Mouse (Mus musculus) T-helper 17 cell (primary cell): ENCODE measurements around the gene Lin7c.

Experiments used
- in situ Hi-C, 2 experiments: fragments of 300-600 bp; cut with MboI, MseI; formaldehyde crosslinking; loops; 1 replicate in 1 of 2; 2 replicates in 1 of 2; pipeline ENCODE4 v1.15.1; 2025; ENCODE audit warnings: high pct_unique_total_duplicates in 2 of 2

The Lin7c gene

DNA sequence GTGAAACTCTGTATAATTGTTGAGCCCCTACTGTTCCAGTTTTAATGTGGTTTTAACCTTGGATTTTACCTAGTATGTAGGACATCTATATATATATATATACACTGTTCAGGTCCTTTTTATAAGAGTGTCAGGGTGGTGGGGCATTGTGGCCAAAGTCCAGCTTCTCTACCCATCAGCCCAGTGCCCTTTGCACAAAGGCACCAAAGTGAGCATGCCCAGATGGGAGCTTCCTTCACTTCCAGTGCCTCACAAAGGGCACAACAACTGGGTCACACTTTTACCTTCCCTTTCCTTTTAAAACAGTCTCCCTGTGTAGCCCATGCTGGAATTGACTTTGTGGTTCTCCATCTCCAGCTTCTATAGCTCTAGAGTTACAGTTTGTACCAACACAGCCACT is 23.9 kb downstream of the Lin7c start:
- in situ Hi-C loops = loop anchor here in 1 of 2 experiments (25.0 kb wide), 1 partner anchor 1148 kb away; no protein-coding TSS in a partner anchor

DNA sequence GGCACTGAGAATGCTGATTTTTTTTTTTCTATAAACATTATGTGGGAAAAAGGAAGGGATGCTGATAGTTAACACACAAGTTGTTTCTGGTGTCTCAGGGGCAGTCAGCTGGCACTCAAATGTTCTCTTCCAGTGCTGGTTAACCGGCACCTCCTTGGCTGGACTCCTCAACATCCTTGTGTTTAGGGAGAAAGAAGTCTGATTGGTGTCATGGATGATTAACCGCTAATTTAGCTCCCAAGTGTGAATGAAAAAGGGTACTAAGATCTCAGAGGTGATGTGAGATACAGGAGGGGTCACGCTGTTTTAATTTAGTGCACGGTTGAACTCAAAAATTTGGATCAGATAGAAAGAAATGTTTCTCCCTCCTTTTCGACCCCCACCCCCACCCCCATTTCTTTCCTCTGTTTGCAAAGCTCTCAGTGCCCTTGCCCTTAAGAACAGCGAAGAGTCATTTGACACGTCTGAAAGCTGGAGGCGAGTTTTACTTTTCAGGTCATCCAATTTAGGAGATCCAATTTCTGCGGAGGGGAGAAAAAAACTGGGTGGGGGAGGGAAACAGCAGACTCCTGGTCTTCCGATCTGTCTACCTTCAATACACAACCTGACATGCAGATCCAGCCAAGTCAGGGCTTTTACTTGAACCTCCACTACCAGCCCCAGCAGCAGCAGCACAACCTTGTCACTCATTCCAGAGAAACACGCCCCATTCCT is 26.3 kb downstream of the Lin7c start:
- in situ Hi-C loops = loop anchor here in 1 of 2 experiments (5.0 to 25.0 kb wide), 2 partner anchors 100 to 1145 kb away; partner anchors contain the start of gene Ccdc34

DNA sequence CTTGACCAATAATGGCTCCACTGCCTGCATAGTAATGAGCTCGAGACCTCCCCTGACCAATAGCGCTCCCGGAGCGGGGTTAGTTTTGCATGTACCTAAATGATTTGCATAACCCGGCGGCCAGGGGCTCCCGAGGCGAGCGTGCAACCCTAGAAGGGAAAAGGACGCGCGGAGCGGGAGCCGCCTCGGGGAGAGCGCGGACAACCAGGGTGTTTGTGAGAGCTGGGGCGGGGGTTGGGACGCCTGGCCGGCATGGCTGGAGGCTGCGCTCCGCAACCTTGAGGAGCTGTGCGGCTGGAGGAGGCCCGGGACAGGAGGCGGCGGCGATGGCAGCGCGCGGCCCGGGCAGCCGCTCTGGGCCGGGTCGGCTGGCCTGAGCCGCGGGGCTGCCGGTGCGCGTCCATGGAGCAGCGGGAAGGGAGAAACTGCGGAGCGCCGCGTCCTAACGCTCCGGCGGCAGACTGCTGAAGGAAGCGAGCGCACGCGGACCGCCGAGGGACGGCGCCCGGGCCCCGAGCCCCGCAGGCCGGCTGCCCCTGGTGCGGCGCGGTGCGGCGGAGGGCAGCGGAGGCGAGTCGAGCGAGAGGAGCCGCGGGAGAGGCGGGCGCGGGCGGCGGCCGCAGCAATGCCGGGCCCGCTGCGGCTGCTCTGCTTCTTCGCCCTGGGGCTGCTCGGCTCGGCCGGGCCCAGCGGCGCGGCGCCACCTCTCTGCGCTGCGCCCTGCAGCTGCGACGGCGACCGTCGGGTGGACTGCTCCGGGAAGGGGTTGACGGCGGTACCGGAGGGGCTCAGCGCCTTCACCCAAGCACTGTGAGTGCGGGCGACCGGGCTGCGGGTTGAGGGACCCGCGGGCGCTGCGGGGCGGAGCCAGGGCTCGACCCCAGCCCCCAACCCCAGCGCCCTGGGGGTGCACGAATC is 27.1 kb downstream of the Lin7c start, which contains the start of gene Lgr4:
Gene Lgr4, plus strand, starts transcription at position 152 of the 918 bp plus-strand sequence.
- in situ Hi-C loops = loop anchor here in 1 of 2 experiments (5.0 to 25.0 kb wide), 2 partner anchors 100 to 1145 kb away; partner anchors contain the start of gene Ccdc34

DNA sequence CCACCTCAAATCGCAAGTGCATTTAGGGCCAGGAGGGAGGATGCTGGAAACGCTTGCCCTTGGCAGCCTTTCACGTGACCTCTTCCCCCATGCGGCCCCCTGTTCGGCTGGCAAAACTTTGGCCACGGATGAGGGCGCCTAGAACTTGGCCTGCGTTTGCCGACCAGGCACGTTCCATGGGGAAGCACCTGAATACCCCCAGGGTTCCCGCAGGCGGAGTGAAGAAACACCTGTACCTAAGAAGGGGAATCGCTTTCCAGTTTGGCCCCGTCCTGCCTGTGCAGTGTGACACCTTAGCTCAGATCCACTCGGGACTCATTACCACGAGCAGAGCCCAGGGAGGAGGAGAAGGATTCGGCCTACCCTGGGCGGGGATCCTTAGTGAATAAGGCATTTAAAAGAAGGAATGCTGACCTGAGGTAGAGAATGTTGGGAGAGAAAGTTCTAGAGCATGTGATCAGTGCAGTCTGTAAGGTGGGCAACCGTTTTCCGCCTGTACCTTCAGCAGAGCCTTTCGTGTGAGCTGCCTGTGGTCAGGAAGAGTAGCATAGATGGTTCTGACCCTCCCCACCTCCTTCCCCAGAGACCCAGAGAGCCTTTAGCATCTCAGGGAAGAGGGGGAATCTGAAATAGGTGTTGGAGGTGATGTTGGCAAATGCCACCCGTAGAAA is 28.1 kb downstream of the Lin7c start:
- in situ Hi-C loops = loop anchor here in 1 of 2 experiments (5.0 to 25.0 kb wide), 2 partner anchors 99 to 1144 kb away; partner anchors contain the start of gene Ccdc34

DNA sequence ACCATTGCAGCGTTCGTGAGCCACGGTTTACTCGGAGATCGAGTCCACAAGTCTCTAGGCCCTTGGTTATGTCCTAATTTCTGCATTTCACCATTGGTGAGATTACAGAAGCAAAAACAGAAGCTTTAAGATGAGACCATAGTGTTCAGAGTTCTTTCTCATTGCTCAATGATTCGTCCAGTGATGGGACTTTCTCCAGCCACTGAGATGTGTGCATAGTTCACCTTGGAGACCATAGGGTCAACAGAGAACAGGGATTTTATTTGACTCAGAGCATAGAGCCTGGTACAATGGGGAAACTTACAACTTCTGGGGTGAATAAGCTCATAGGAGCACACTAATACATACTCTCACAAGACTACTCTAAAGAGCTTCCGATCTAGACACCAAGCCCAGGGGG is 29.8 kb downstream of the Lin7c start:
- in situ Hi-C loops = loop anchor here (5.0 to 25.0 kb wide), 2 partner anchors 97 to 1142 kb away; partner anchors contain the start of gene Ccdc34 (in 1 of the 2)

DNA sequence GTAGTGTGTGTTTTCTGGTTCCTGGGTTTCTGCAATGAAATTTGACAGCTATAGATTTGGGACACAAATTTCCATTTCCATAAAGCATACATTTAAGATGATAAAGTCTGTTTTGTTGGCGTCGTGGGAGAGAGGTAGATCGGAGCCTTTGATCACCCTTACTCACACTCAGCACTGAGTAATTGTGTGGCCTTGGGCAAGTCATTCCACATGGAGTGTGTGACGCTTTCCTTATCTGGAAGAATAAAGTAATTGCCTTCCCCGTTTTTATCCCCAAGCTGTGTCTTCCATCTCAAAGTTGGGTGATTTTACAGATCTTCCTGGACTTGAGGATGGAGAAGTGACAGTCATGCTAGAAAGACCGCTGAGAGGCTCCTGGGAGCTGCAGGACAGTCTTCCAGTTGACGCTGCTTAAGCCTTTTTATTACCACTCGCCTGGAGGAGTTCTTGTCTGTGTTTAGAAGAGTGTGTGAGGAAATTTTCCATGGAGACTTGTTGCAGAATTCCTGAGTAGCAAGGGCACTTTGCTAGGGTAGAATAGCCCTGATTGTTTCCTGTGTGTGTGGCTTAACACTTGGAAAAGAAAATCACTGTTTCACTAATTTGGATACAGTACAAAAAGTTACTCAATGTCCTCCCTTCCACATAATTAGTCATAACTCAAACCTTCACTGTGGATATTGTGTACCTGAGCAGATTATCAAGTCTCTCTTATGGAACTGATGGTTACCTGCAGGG is 30.8 kb downstream of the Lin7c start:
- in situ Hi-C loops = loop anchor here (5.0 to 25.0 kb wide), 2 partner anchors 96 to 1141 kb away; partner anchors contain the start of gene Ccdc34 (in 1 of the 2)

DNA sequence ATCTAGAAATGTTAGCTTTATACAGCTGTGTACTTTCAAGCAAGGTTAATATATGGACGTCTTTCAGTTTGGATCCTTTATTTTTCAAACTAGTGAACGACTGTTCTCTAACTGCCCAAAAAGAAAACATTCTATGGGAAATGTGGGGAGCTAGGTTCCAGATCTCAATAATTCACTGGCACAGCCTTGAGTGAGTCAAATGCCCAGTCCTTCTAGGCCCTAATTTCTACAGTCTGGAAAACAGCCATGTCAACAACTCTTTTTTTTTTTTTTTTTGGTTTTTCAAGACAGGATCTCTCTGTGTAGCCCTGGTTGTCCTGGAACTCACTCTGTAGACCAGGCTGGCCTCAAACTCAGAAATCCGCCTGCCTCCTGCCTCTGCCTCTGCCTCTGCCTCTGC is 31.7 kb downstream of the Lin7c start:
- in situ Hi-C loops = loop anchor here (5.0 to 25.0 kb wide), 2 partner anchors 95 to 1140 kb away; partner anchors contain the start of gene Ccdc34 (in 1 of the 2)

DNA sequence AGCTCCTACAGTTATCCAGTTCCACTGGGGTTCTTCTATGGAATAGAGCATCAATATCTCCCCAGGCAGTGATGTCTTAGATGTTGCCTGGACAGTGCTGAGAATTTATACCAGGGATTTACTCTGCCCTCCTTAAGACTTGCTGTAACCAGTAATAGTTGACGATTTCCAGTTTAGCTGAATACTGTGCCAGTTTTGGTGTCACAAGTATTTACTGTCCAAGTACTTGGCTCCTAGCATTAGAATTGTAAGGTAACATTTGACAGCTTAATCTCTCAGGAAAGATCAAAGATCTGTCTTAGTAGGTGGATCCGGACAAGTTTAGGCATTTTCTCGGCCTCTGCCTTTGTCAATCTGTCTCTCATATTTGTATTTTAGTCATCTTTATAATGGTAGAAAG is 32.4 kb downstream of the Lin7c start:
- in situ Hi-C loops = loop anchor here (5.0 to 25.0 kb wide), 2 partner anchors 94 to 1139 kb away; partner anchors contain the start of gene Ccdc34 (in 1 of the 2)

DNA sequence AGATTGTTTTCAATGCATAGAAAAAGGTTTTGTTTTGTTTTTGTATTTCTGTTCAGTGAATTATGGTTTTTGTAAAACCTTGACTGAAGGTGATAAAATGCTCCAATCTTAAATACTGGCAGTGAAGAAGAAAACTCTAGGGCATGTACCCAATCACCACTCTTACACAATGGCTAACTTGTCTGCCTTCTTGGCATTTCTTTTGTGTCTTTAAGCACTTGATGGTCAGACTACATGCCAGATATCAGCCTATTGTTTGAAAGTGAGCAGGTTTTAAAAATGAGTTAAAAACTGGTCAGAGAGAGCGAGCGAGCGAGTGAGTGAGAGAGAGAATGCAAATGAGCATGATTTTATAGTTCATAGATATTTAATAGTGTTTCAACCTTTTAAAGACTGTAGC is 33.3 kb downstream of the Lin7c start:
- in situ Hi-C loops = loop anchor here (5.0 to 25.0 kb wide), 2 partner anchors 93 to 1138 kb away; partner anchors contain the start of gene Ccdc34 (in 1 of the 2)

DNA sequence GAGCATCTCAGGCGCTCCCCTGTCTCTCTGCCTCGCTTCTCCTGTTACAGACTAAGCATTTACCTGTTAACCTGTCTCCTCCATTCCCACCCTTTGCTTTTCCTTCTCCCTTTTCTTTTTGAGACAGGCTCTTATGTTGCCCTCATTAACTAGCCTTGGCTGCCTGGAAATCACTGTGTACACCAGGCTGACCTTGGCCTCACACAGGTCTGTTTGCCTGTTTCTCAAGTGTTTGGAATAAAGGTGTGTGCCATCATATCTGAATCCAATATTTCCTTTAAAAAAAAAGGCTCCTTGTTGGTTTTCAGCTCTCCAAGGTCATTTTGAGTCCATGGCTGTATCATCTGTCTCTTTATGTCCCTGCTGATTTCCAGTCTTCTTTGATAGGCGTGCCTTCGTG is 36.3 kb downstream of the Lin7c start:
- in situ Hi-C loops = no loop called here

DNA sequence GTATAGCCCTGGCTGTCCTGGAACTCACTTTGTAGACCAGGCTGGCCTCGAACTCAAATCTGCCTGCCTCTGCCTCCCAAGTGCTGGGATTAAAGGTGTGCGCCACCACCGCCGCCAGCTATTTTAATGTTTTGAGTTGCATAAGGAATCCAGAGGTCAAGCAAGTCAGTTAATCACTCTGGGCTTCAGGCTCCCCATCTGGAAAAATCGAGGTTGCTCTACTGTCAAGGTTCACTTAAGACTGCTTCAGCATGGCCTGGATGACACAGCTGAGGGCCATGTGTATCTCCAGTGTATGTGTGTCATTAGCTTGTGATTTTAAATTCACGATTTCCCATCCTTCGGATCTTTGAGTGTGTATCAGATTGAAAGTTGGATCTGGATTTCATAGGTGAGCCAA is 36.8 kb downstream of the Lin7c start:
- in situ Hi-C loops = no loop called here

DNA sequence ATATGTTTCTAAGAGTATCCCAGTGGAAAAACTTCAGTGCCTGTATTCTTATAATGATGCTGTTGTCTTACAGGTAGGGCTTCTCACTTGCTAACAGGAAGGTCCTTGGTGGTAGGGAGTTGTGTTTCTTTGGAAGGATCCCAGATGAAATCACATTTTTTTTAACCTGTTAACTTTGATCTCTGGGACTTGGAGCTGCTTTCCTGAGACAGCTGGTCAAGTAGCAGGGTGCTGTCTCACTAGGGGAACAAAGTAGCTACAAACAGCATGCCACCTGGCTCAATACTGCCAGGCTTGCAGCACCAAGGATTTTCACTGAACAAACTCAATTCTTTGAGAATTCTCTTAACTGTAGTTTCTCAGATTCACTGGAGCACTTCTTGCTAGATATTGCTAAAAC is 37.2 kb downstream of the Lin7c start:
- in situ Hi-C loops = no loop called here

DNA sequence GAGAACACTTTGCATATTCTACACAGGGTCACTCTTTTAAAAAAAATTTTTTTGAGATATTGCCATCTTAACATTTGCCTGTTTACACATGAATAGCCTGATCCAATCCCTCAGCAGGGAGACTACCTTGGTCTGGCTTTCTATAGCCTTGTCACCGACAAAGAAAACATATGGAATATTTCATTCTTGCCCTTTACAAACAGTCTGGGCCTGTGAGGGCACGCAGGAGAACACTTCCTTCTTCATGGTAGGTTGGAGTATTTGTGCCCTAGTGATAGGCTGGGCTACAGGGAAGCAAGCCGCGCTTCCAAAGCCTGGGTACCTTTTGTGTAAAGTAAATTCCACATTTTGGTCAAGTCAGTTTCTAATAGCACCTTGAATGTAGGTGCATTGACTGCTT is 38.1 kb downstream of the Lin7c start:
- in situ Hi-C loops = no loop called here

DNA sequence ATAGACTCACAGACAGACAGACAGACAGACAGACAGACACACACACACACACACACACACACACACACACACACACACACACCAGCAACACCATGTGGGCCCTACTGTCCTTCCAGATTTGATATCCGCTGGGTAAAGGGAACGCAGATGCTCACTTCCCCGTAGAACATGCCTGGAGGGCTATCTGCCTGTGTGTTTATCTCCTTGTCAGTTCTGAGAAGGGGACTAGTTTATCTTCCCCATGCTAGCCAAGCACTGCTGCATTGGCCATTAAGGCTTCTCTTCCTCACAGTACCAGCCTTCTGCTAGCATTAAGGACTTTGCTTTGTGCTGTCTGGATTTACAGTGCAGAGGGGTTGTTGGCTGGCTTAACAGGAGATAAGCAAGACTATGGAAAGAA is 38.6 kb downstream of the Lin7c start:
- in situ Hi-C loops = no loop called here

DNA sequence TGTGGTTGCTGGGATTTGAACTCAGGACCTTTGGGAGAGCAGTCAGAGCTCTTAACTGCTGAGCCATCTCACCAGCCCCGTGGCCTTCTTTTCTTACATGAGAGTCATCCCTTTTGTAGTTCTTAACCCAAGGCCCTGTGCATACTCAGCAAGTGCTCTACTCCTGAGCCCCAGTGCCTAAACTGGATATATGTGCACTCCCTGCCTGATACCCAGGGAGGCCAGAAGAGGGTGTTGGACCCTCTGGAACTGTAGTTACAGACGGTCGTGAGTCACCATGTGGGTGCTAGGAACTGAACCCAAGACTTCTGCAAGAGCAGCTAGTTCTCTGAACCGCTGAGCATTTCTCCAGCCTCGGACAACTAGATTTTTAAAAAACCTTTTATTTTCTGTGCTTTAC is 39.7 kb downstream of the Lin7c start:
- in situ Hi-C loops = no loop called here

DNA sequence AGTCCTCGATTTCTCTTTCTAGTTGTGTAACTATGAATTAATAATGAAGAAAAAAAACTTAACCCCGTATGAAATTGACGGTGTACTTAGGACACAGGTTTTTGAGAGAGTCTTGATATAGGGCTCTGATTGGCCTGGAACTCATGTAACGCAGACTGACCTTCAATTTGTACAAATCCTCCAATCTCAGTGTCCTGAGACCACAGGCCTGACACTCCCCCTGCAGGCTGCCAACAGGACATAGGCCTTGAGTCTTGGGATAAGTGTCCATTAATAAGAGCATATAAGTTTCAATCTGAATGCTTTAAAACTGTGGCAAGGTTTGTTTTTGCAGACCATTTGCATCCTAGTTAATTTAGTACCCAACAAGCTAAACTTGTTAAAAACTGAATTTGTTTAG is 40.1 kb downstream of the Lin7c start:
- in situ Hi-C loops = no loop called here

DNA sequence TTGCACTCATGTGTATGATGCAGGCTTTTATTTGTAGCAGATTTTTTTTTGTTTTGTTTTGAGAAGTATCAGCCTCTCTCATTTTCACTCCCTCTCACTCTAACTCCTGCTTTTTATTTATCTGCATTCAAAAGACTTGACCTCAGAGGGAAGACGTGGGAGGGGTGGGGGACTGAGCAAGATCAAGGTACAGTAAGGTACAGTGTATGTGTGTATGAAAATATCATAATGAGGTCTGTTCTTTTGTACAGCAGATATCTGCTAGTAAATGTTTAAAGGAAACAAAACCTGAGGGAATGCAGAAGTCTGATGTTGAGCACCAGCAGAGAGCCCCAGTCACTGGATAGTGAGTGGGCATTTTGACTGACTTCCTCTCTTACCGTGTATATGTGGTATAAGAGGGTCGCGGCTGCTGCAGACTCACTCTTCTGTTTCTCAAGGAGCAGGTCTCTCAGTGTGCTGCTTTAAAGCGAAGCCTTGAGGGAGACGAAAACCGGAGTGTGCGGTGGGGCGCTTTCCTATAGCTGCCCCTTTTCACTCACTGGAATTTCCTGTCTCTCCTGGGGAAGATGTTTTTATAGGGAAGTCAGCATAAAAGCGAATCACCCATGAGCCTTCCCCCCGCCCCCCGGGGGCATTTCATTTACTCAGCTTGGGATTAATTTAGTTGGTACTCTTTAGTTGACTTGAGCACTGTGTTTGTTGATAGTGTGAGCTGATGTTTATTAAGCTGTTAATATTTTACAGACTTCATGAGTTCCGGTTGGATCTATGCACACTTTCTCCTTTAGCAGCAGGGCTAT is 41.5 kb downstream of the Lin7c start:
- in situ Hi-C loops = no loop called here

DNA sequence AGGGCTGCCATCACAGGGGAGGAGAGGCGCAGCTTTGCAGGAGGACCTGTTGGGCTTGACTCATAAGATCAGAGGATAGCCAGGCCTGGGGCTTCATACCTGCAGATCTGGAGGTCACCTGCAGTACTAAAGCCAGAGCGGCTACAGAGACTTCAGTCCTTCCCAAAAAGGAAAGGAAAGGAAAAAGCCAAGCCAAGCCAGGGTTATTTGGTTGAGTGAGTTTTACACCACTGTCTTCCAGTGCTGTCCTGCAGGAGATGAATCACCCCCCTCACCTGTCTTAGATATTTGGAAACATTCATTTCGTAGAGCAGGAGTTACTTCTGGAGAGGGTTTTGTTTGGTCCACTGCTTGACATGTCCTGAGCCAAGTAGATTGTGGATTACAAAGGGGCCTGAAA is 42.5 kb downstream of the Lin7c start:
- in situ Hi-C loops = no loop called here

DNA sequence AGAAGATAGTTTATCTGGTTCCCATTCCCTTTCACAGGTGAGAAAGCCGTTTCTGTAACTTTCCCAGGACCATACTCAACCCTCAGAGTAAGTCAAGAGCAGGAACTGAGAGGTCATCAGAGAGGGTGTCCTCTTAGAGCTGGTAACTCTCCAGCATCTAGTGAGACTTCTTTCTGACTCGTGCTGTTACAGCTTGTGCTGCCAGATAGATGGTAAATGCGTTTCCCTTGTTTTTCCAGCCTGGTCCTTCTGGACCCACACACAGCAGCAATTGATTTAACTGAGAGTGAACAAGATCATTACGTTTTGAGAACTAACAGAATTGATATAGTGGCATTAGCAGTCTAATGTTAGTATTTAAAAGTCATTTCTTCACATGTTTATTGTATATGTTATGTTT is 43.4 kb downstream of the Lin7c start:
- in situ Hi-C loops = no loop called here

DNA sequence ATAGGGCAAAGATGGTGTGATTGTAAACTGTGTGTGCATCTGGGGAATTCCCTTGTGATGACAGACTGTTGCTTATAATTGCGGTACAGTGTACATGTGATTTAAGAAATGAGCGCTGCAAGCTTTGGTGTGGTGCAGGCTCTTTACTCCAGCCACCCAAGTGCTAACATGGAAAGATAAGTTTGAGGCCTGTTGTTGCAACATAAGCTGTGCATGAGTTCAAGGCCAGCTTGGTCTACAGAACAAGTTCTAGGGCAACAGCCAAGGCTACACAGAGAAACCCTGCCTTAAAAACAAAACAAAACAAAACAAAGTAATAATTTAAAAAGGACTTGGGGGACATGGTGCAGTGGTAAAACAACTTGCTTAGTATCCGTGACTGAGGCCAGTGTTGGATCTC is 44.5 kb downstream of the Lin7c start:
- in situ Hi-C loops = no loop called here
